Mouse (Mus musculus) liver, postnatal 0 days (tissue): ENCODE results near the gene Pdik1l. TPM values are rescaled to one million over a fixed set of nuclear protein-coding genes. Genes with fewer than 3 reads are reported as not detected.
"Not testable (repeated sequence)": the region's sequence is repeated elsewhere in the genome, so short reads cannot be mapped to it uniquely, and the experiment has no call there.

Experiments used
- ATAC-seq: fragments of 200-750 bp; cut with Nextera tagmentation; 2 replicates; pipeline ENCODE4 v1.8.0; 2017; ENCODE audit warnings: mild to moderate bottlenecking, moderate library complexity
- DNase-seq: peaks from one replicate; pipeline ENCODE4 v3.0.0-alpha.2; 2016
- H3K27ac ChIP-seq: fragments of 300-500 bp; sonication (generic); 2 replicates; pipeline ENCODE4 v1.5.1; 2014; ENCODE audit warnings: antibody characterized with exemption, moderate library complexity, mild to moderate bottlenecking, low read depth
- H3K27me3 ChIP-seq: fragments of 300-500 bp; sonication (generic); 2 replicates; pipeline ENCODE4 v1.6.1; 2014; ENCODE audit warnings: low read length, control low read depth, mixed read lengths; ENCODE audit not compliant: insufficient read depth
- H3K36me3 ChIP-seq: fragments of 300-500 bp; sonication (generic); replicated peaks from 2 replicates; pipeline ENCODE4 v1.6.1; 2014; ENCODE audit warnings: mild to moderate bottlenecking, control low read depth, low read length, moderate library complexity, mixed read lengths; ENCODE audit not compliant: insufficient read depth
- H3K4me1 ChIP-seq: fragments of 300-500 bp; sonication (generic); 2 replicates; pipeline ENCODE4 v1.6.1; 2014; ENCODE audit warnings: antibody characterized with exemption, mild to moderate bottlenecking, control low read depth; ENCODE audit not compliant: insufficient read depth
- H3K4me2 ChIP-seq: fragments of 300-500 bp; sonication (generic); 2 replicates; pipeline ENCODE4 v1.6.1; 2014; ENCODE audit warnings: low read depth, mild to moderate bottlenecking, low read length, moderate library complexity, mixed read lengths
- H3K4me3 ChIP-seq: fragments of 300-500 bp; sonication (generic); 2 replicates; pipeline ENCODE4 v1.5.1; 2014; ENCODE audit warnings: low read depth, low read length
- H3K9ac ChIP-seq: fragments of 300-500 bp; sonication (generic); replicated peaks from 2 replicates; pipeline ENCODE4 v1.6.1; 2014; ENCODE audit warnings: mild to moderate bottlenecking, moderate library complexity
- H3K9me3 ChIP-seq: fragments of 300-500 bp; sonication (generic); 2 replicates; pipeline ENCODE4 v1.6.1; 2016; ENCODE audit warnings: mild to moderate bottlenecking, control low read depth, low read length, mixed read lengths
- CTCF ChIP-seq: sonication (generic); IDR thresholded peaks from 2 replicates; pipeline ENCODE4 v1.5.1; 2016; ENCODE audit warnings: antibody characterized with exemption, low read depth
- EP300 ChIP-seq: IDR thresholded peaks from 2 replicates; pipeline ENCODE4 v1.6.1; 2016; ENCODE audit warnings: antibody characterized with exemption, low read depth, mild to moderate bottlenecking
- WGBS: fragments of 180-500 bp; shearing (Covaris S2); extraction: QIAGEN DNeasy Blood & Tissue Kit; methylation state at CpG from one replicate; pipeline ENCODE4 v1.1.7; 2014; ENCODE audit not compliant: insufficient replicate concordance; 5-methylcytosine and 5-hydroxymethylcytosine counted together
- polyA plus RNA-seq: library from polyadenylated mRNA; unstranded; fragments of >200 nt; fragmentation: Nextera tagmentation; extraction: Ambion mirVana; gene quantifications from 2 replicates; pipeline ENCODE4 v1.2.1, GENCODE M21; 2015

Gene Pdik1l
- polyA plus RNA-seq, 1 experiment from 2014 or later: 7.2 TPM

GRCm38 (mm10) chr4:134296523-134296922 is 8.8 kb upstream of the Pdik1l start:
- TF ChIP-seq EP300 (no peak), CTCF (peak; percentile 39)
- ATAC-seq (no peak), DNase-seq (no peak)
- no peak overlapping the region for H3K9ac ChIP-seq
- no peaks in the 10 kb centered on the region for H3K4me1 ChIP-seq
- H3K4me2 ChIP-seq: no peak overlapping the region
- H3K27ac ChIP-seq: no peak overlapping the region
- WGBS: 81% methylated on average over 4 of the region's 4 CpGs
- H3K4me3 ChIP-seq: no peak overlapping the region
- no peaks in the 10 kb centered on the region for H3K36me3 ChIP-seq
- peaks cover 10% of the 10 kb centered on the region for H3K27me3 ChIP-seq
- 0 out of 2 replicates have a peak, but pooled peaks cover 2% of the 10 kb centered on the region for H3K9me3 ChIP-seq

DNA sequence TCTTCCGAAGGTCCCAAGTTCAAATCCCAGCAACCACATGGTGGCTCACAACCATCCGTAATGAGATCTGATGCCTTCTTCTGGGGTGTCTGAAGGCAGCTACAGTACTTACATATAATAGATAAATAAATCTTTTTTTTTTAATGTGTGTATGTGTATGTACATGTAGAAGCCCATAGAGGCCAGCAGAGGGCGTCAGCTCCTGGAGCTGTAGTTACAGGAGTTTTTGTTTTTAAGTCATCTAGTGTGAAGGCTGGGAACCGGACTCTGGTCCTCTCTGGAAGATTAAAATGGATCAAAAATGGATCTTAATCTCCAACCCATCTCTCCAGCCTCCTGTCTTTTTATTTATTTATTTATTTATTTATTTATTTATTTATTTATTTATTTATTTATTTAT is 8.4 kb upstream of the Pdik1l start:
- not testable (repeated sequence) for H3K4me1 ChIP-seq, H3K9me3 ChIP-seq, ATAC-seq, H3K9ac ChIP-seq, H3K27ac ChIP-seq, DNase-seq, H3K4me2 ChIP-seq, H3K36me3 ChIP-seq, H3K4me3 ChIP-seq
- H3K27me3 ChIP-seq: peaks cover 10% of the 10 kb centered on the region
- WGBS: 77% methylated on average over 4 of the region's 4 CpGs

DNA sequence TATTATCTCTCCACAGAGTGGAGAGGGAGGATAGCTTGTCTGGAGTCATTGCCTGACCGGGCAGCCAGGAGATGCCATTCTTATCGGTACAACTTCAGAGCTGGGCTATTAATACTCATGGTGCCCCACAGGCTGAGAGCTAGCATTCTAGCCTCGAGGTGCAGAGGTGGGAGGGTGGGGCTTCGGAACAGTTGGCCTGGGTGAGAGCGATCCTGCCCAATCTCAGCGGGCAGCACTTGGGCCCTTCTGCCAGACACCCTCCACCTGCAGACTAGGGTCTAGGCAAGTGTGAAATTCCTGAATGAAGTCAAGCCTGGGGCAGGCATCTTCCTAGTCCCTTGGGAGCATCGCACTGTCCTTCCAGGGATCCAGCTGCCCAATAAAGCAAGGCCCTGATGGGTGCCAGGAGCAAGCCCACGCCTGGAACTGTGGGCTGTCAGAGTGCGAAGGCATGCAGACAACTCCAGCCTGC is 6.0 kb upstream of the Pdik1l start:
- Histone ChIP-seq H3K4me1 (peaks cover 2% of the 10 kb centered on the region), H3K27me3 (peaks cover 10% of the 10 kb centered on the region), H3K4me2 (no peak overlapping the region), H3K36me3 (no peaks in the 10 kb centered on the region), H3K9ac (no peak overlapping the region), H3K4me3 (no peak overlapping the region), H3K27ac (no peak overlapping the region), H3K9me3 (0 out of 2 replicates have a peak, but pooled peaks cover 2% of the 10 kb centered on the region)
- ATAC-seq (no peak), DNase-seq (no peak)
- 41% methylated on average over 9 of the region's 9 CpGs for WGBS
- TF ChIP-seq EP300: no peak
- TF ChIP-seq CTCF: no peak

DNA sequence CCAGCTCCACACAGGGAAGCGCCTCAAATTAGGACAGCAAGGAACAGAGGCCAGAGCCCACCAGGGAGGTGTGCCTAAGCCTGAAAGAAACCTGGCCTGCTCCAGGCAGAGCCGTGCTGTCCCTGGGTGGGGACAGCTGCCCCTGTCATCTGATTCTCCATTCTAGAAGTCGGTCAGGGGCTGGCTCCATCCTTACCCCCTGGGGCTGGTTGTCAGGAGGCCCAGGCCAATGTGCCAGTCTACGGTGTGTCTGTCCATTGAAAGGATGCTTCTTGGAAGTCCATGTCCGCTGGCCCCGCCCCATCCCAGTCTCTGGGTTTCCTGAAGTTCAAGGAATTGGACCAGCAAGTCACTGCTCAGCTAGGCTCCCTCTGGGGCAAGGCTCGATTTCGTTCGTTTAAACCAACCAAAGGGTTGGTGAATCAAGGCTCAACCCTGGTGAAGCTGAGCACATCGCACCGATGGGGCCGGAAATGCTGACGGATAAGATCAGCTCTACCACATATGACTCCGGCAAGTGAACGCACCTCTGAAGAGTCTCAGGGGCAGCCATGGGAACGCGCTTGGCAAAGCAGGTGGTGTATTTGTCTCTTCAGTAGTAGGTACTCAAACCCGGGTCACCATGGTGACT is 5.5 kb upstream of the Pdik1l start:
- DNase-seq (no peak), ATAC-seq (no peak)
- no peak overlapping the region for H3K4me2 ChIP-seq
- 0 out of 2 replicates have a peak, but pooled peaks cover 2% of the 10 kb centered on the region for H3K9me3 ChIP-seq
- H3K27me3 ChIP-seq: peaks cover 10% of the 10 kb centered on the region
- H3K4me3 ChIP-seq: no peak overlapping the region
- TF ChIP-seq EP300 (no peak), CTCF (no peak)
- no peak overlapping the region for H3K9ac ChIP-seq
- 69% methylated on average over 18 of the region's 18 CpGs for WGBS
- no peak overlapping the region for H3K27ac ChIP-seq
- peaks cover 7% of the 10 kb centered on the region for H3K4me1 ChIP-seq
- no peaks in the 10 kb centered on the region for H3K36me3 ChIP-seq

DNA sequence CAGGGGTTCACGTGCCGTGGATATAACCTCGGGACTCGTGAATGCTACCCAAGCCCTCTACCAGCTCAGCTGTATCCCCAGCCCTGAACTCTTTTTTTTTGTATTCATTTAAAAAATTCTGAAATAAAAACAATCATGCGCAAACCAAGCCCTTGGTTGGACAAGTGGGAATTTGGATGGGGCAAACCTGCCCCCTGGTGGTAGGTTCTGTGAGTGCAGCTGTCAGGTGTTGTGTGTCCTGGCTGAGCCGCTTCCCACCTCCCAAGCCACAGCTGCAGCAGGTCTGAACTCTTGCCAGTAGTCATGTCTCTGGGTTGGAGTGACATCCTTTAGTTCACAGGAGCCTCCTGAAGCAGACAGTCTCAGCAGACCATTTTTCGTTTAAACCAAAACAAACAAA is 4.4 kb upstream of the Pdik1l start:
- Histone ChIP-seq H3K4me3 (no peak overlapping the region), H3K9me3 (0 out of 2 replicates have a peak, but pooled peaks cover 2% of the 10 kb centered on the region), H3K4me1 (peaks cover 9% of the 10 kb centered on the region), H3K36me3 (no peaks in the 10 kb centered on the region), H3K9ac (no peak overlapping the region), H3K27ac (no peak overlapping the region), H3K4me2 (no peak overlapping the region), H3K27me3 (peaks cover 10% of the 10 kb centered on the region)
- 18% methylated on average over 7 of the region's 7 CpGs for WGBS
- no peak for ATAC-seq
- peak; percentile 94 for TF ChIP-seq CTCF
- no peak for TF ChIP-seq EP300
- DNase-seq: peak; percentile 90

GRCm38 (mm10) chr4:134288397-134289256 is 932 bp upstream of the Pdik1l start:
- TF ChIP-seq CTCF (no peak), EP300 (no peak)
- peaks cover 25% of the 10 kb centered on the region for H3K4me1 ChIP-seq
- H3K9ac ChIP-seq: peak overlapping the region; percentile 79
- peak overlapping the region; percentile 94 for H3K27ac ChIP-seq
- H3K27me3 ChIP-seq: peaks cover 5% of the 10 kb centered on the region; the same call in 1 of the 2 replicates
- no peak for DNase-seq
- no peak for ATAC-seq
- H3K4me3 ChIP-seq: peak overlapping the region; percentile 98
- peaks cover 8% of the 10 kb centered on the region for H3K36me3 ChIP-seq
- 33% methylated on average over 11 of the region's 11 CpGs for WGBS
- H3K9me3 ChIP-seq: no peaks in the 10 kb centered on the region
- H3K4me2 ChIP-seq: peak overlapping the region; percentile 97
